Mouse (Mus musculus): ENCODE results near the gene Mak. TPM values are rescaled to one million over a fixed set of nuclear protein-coding genes. Genes with fewer than 3 reads are reported as not detected.

The Mak gene
- 0.67 and 0.83 TPM in 2 replicates for polyA plus RNA-seq (2012; rRNA removed)

DNA sequence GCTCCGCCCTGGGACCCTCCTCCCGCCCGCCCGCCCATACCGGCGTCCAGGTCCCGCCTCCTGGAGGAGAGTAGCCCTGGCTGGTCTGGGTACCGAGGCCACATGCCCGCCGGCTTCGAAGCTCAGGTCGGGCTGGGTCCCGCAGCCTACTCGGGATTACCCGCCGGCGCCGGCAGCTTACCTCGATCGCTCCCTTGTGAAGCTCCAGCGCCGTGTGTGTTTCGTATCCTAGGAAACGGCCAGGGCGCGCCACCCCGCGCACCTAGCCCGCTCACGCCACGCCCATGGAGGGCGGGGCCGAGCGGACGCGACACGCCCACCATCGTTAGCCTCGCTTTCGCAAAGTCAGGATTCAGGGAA, at the start of gene Mak:
Gene Mak, minus strand, starts transcription at position 286 of the 360 bp plus-strand sequence.

DNA sequence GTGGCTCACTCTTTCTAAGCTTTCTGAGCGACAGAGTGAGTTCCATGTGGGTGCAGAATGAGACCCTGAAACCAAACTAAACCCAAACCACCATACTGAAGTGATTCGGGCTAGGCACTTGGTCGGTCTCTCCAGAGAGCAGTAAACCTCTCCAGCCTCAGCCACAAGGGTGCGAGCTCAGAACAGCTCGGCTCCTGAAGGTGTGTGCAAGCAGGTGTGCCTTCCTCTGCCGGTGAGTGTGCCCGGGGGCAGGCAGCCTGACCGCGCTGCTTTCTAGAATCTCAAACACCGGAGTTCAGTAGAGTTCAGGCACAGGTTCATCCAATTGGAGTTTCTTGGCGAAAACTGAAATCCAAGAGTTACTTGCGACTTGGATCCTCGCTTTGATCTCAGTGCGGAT, 34.4 kb upstream of the Mak start, which contains the start of gene Sycp2l:
Gene Sycp2l, plus strand, starts transcription at position 368 of the 400 bp plus-strand sequence.

DNA sequence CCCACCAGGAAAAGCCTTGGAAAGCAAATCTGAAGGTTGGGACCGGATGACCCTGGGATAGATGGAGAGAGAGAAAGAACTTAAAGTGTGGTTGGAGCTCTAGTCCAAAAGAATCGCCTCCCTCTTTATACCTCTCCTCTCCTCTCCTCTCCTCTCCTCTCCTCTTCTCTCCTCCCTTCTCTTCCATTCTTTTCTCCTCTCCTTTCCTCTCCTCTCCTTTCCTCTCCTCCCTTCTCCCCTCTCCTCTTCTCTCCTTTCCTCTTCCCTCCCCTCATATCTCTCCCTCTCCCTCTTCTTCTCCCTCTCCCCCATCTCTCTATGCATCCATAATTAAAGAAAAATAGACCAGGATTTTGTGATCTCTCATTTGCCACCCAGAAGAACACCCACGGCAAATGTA, 31.4 kb upstream of the Mak start, which contains the start of gene Gcm2:
Gene Gcm2, minus strand, starts transcription at position 101 of the 400 bp plus-strand sequence.

DNA sequence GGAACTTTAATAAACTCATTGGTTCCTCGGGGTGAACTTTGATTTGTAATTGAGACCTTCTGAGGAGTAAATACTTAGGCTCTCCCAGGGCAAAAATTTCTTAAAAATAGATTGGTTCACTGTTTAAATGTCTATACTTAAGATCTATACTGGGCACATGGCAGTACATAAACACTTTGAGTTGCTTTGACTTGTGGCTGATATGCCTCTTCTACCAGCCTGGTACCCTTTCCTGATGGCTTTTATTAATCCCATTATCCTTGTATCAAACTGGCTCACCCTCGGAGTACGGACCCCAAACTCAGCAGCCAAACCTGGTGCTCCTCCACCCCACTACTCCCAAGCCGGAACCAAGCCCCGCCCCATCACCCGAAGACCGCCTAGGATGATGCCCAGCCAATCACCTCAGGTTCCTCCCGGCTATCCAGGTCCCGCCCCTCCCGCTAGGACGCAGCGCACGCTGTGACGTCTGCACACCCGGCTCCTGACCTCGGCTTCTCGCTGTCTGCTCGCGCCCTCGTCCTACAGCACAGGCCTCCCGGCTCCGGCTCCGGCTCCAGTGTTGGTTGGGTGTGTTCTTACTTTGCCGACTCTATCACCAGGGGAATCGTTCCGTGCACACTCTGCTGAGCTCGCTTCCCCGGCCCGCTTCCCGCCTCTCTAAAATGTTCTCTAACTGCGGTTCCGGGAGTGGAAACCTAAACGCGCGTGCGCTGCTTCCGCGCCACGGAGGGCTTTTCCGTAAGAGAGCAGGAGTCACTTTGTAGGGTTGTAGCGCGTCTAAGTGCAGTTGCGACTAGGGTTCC, 63.5 kb downstream of the Mak start, which contains the start of gene Tmem14c:
Gene Tmem14c, plus strand, starts transcription at position 464 of the 806 bp plus-strand sequence.

DNA sequence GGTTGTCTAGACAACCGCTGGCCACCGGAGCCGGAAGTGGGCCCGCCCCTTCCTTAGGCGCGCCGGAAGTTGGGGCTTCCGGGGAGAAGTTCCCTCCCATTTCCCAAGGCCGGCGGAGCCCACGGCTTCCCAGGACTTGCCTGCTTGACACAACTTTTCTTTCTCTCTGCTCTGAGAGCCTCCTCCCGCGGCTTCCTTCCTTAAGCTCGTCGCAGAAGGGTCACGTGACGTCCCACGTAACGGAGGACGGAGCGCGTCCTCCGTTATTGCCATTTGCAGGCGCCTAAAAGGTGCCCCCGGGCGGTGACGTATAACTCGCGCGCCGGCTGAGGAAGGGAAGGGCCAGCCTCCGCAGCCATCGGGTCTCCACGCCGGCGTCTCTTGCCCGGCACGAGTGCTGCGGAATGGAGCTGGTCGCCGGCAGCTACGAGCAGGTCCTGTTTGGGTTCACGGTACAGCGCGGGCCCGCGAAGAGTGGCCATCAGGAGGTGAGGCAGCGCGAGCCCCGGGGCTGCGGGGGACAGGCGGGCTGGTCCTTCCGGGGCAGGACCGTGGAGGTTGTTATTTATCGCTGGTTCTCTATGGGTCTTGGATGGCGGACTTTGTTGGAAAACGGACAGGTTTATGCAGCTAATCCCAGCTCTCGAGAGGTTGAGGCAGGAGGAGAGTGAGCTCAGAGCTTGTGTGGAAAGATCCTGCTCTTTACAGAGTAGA, 78.4 kb downstream of the Mak start, which contains the start of gene Pak1ip1:
Gene Pak1ip1, plus strand, starts transcription at position 98 of the 714 bp plus-strand sequence.

Other genes with a start within 250 kb of the Mak start
- gene Gcnt2, start 220.0 kb downstream of the Mak start, polyA plus RNA-seq (2012; rRNA removed) = 1.8 and 2.8 TPM in 2 replicates
- gene Pak1ip1, start 78.7 kb downstream of the Mak start, polyA plus RNA-seq (2012; rRNA removed) = 71.0 and 80.8 TPM in 2 replicates
- gene Tmem14c, start 63.4 kb downstream of the Mak start, polyA plus RNA-seq (2012; rRNA removed) = 116 and 117 TPM in 2 replicates
- gene Gcm2, start 31.3 kb upstream of the Mak start, polyA plus RNA-seq (2012; rRNA removed) = 0.26 TPM in 1 of 2 replicates, not detected in the other
- gene Sycp2l, start 34.6 kb upstream of the Mak start, polyA plus RNA-seq (2012; rRNA removed) = 0.12 and 0.23 TPM in 2 replicates
- 14.1 and 22.0 TPM in 2 replicates for gene Elovl2, start 140.7 kb upstream of the Mak start, polyA plus RNA-seq (2012; rRNA removed)
- gene Smim13, start 170.1 kb upstream of the Mak start, polyA plus RNA-seq (2012; rRNA removed) = 6.6 and 12.7 TPM in 2 replicates
- not detected in 2 replicates for gene Gm17364, start 194.3 kb upstream of the Mak start, polyA plus RNA-seq (2012; rRNA removed)